Mouse (Mus musculus) liver, postnatal 0 days (tissue): ENCODE measurements at regions not wholly inside any gene's neighbourhood (a gene's known extent, or its start where the extent isn't known, plus 50 kb on each side); places are given as distances from the start of the nearest gene placed in this dataset.

Experiments
- CTCF ChIP-seq: sonication (generic); IDR thresholded peaks from 2 replicates; pipeline ENCODE4 v1.5.1; 2016; ENCODE audit warnings: antibody characterized with exemption, low read depth
- EP300 ChIP-seq: IDR thresholded peaks from 2 replicates; pipeline ENCODE4 v1.6.1; 2016; ENCODE audit warnings: antibody characterized with exemption, low read depth, mild to moderate bottlenecking

GRCm38 (mm10) chr4:23022177-23022576 lies 534.0 kb upstream of the Pou3f2 start:
- TF ChIP-seq CTCF: no peak
- no peak for TF ChIP-seq EP300
